Mouse (Mus musculus) myocyte (in vitro differentiated cells): ENCODE data around the gene Sdc3.

Experiments
- CEBPB ChIP-seq: IDR thresholded peaks from 2 replicates; pipeline ENCODE4 v1.6.1; 2011; ENCODE audit warnings: mild to moderate bottlenecking, moderate library complexity; ENCODE audit not compliant: poor library complexity, insufficient read depth, severe bottlenecking
- E2F4 ChIP-seq: IDR thresholded peaks from one replicate; pipeline ENCODE4 v1.6.1; 2011; ENCODE audit warnings: mild to moderate bottlenecking, control low read depth, moderate library complexity; ENCODE audit not compliant: insufficient read depth
- POLR2A ChIP-seq: IDR thresholded peaks from one replicate; pipeline ENCODE4 v1.6.1; 2011; ENCODE audit warnings: low read depth, mild to moderate bottlenecking, control low read depth, moderate library complexity; ENCODE audit not compliant: insufficient read length
- POLR2AphosphoS2 ChIP-seq: IDR thresholded peaks from one replicate; pipeline ENCODE4 v1.6.1; 2011; ENCODE audit warnings: low read depth, control low read depth; ENCODE audit not compliant: insufficient read length
- TCF12 ChIP-seq: IDR thresholded peaks from one replicate; pipeline ENCODE4 v1.6.1; 2011; ENCODE audit warnings: mild to moderate bottlenecking, control low read depth; ENCODE audit not compliant: poor library complexity, insufficient read depth, severe bottlenecking
- USF1 ChIP-seq: IDR thresholded peaks from one replicate; pipeline ENCODE4 v1.6.1; 2011; ENCODE audit warnings: low read depth, mild to moderate bottlenecking, control low read depth, moderate library complexity

- TF ChIP-seq TCF12 (no peak), POLR2A (no peak), USF1 (no peak), POLR2AphosphoS2 (no peak), CEBPB (no peak), E2F4 (no peak)
Measured at GRCm38 (mm10) chr4:130745561-130746306, 46.6 kb upstream of the Sdc3 start.
